Mouse (Mus musculus) telencephalon, adult 2 months (tissue): ENCODE results near the gene Bok.

Source experiments
- DNase-seq: peaks from one replicate; pipeline ENCODE4 v3.0.0-alpha.2; 2011; ENCODE audit warnings: low read depth, low spot score

Gene Bok

DNA sequence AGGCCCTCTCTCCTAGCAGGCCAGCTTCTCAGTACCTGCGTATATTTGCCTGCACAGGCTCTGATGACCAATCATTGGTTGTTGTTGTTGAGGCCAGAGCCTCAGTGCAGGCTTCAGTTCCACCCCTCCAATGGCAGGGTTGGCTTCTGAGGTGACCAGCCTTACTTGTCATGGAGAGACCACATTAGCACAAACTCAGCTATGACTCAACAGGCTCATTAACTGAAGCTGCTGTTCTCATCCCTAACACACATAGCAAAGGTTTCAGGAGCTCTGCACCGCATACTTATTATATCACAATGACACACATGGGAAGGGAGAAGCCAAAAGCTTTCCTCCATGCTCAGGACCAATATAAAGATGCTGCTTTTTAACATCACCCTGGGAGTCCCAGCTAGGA is 55.2 kb downstream of the Bok start:
- DNase-seq, result no peak

DNA sequence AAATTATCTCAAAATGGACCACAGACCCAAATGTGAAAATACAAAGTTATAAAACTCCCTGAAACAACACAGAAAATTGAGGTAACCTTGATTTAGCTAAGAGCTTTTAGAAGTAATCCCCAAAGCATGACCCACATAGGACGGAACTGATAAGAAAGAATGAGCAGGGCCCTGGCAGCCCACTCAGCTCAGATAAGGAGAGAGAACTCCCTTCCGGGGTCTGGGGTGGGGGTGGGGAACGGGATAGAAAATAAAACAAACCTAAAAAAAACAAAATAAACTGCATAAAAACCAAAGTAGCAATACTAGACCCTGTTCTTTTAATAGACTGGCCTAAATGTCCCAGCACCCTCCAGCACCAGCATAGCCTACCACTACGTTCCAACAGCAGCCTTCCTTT is 56.5 kb downstream of the Bok start:
- DNase-seq, result no peak

DNA sequence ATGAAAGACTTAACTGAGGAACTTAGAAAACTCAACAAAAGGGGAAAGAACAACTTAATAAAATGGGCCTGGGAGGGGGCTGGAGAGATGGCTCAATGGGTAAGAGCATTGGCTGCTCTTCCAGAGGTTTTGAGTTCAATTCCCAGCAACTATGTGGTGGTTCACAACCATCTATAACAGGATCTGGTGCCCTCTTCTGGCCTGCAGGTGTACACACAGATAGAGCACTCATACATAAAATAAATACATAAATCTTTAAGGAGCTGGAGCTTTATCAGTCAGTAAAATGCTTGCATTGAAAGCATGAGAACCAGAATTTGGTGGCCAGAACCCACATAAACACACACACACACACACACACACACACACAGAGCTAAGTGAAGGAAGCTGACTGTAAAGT is 57.5 kb downstream of the Bok start:
- no peak for DNase-seq
